Mouse (Mus musculus) liver, embryonic 13.5 days (tissue): ENCODE data around the gene Pomgnt2. TPM values are rescaled to one million over a fixed set of nuclear protein-coding genes. Genes with fewer than 3 reads are reported as not detected.
A peak's percentile ranks its signal among the peaks of the same experiment; 100 is the strongest.

Source experiments
- ATAC-seq: fragments of 200-750 bp; cut with Nextera tagmentation; 2 replicates; pipeline ENCODE4 v1.8.0; 2017; ENCODE audit warnings: low read depth, mild to moderate bottlenecking, moderate number of reproducible peaks, moderate library complexity
- DNase-seq: peaks from one replicate; pipeline ENCODE4 v3.0.0; 2022
- H3K27ac ChIP-seq: fragments of 300-500 bp; sonication (generic); 2 replicates; pipeline ENCODE4 v1.5.1; 2015; ENCODE audit warnings: moderate library complexity, mild to moderate bottlenecking, inconsistent platforms
- H3K27me3 ChIP-seq: fragments of 300-500 bp; sonication (generic); 2 replicates; pipeline ENCODE4 v1.6.1; 2015; ENCODE audit warnings: mild to moderate bottlenecking, inconsistent platforms
- H3K36me3 ChIP-seq: fragments of 300-500 bp; sonication (generic); 2 replicates; pipeline ENCODE4 v1.6.1; 2015; ENCODE audit warnings: mild to moderate bottlenecking, inconsistent platforms
- H3K4me1 ChIP-seq: fragments of 300-500 bp; sonication (generic); replicated peaks from 2 replicates; pipeline ENCODE4 v1.6.1; 2015; ENCODE audit warnings: inconsistent platforms
- H3K4me2 ChIP-seq: fragments of 300-500 bp; sonication (generic); 2 replicates; pipeline ENCODE4 v1.6.1; 2015; ENCODE audit warnings: inconsistent platforms, mild to moderate bottlenecking, moderate library complexity
- H3K4me3 ChIP-seq: fragments of 300-500 bp; sonication (generic); replicated peaks from 2 replicates; pipeline ENCODE4 v1.5.1; 2015; ENCODE audit warnings: mild to moderate bottlenecking, inconsistent platforms
- H3K9ac ChIP-seq: fragments of 300-500 bp; sonication (generic); 2 replicates; pipeline ENCODE4 v1.6.1; 2015; ENCODE audit warnings: mild to moderate bottlenecking, inconsistent platforms
- H3K9me3 ChIP-seq: fragments of 300-500 bp; sonication (generic); replicated peaks from 2 replicates; pipeline ENCODE4 v1.6.1; 2016; ENCODE audit warnings: inconsistent platforms
- WGBS: fragments of 180-500 bp; shearing (Covaris S2); methylation state at CpG from one replicate; pipeline ENCODE4 v1.1.7; 2015; ENCODE audit not compliant: insufficient replicate concordance; 5-methylcytosine and 5-hydroxymethylcytosine counted together
- polyA plus RNA-seq: library from polyadenylated mRNA; unstranded; fragments of >200 nt; fragmentation: Nextera tagmentation; extraction: Ambion mirVana; gene quantifications from 2 replicates; pipeline ENCODE4 v1.2.1, GENCODE M21; 2015

The Pomgnt2 gene
- polyA plus RNA-seq, 1 experiment from 2014 or later = 2.6 TPM

DNA sequence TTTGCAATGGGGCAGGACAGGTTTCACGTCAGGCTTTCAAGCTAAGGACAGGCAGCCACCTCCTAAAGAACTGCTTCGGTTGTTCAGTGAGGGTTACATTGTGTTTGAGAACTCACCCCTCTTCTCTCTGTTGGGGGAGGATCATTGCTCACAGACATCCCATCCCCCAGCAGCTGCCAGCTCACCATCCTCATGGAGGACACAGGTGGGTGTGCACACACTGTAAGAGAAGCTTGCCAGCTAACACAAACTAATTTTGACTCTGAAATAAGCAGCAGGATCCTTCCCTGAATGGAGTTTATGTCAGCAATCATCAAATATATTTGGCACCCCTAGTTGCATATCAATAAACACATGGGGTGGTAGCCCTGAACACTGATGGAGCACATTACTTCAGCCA is 15.9 kb upstream of the Pomgnt2 start:
- H3K27ac ChIP-seq = no peak overlapping the region
- ATAC-seq (no peak), DNase-seq (no peak)
- no peaks in the 10 kb centered on the region for H3K9me3 ChIP-seq
- no peak overlapping the region for H3K4me3 ChIP-seq
- H3K4me1 ChIP-seq = no peaks in the 10 kb centered on the region
- H3K4me2 ChIP-seq = no peak overlapping the region
- WGBS = 68% methylated on average over 2 of the region's 2 CpGs
- H3K36me3 ChIP-seq = no peaks in the 10 kb centered on the region
- H3K27me3 ChIP-seq = no peaks in the 10 kb centered on the region
- no peak overlapping the region for H3K9ac ChIP-seq

DNA sequence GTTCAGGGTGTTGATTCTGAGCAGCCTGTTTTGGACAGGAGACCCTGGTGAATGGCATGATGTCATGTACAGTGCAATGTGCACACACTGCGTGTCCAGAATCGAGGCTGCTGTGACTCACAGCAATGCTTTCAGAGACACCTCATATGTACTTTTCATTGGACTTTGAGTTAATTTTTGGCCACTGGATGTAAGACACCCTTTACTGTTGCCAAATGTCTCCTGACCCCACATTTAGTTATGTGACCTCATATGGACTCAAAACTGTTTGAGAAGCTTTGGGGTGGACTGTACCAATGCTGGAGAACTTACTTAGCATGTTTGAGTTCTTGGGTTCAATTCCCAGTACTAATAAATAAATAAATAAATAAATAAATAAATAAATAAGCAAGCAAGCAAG is 13.8 kb upstream of the Pomgnt2 start:
- H3K36me3 ChIP-seq = no peaks in the 10 kb centered on the region
- no peaks in the 10 kb centered on the region for H3K4me1 ChIP-seq
- no peak overlapping the region for H3K4me3 ChIP-seq
- no peak overlapping the region for H3K9ac ChIP-seq
- no peaks in the 10 kb centered on the region for H3K27me3 ChIP-seq
- H3K4me2 ChIP-seq = no peak overlapping the region
- no peak overlapping the region for H3K27ac ChIP-seq
- WGBS = 68% methylated on average over 2 of the region's 2 CpGs
- H3K9me3 ChIP-seq = no peaks in the 10 kb centered on the region
- DNase-seq = no peak
- ATAC-seq = no peak

DNA sequence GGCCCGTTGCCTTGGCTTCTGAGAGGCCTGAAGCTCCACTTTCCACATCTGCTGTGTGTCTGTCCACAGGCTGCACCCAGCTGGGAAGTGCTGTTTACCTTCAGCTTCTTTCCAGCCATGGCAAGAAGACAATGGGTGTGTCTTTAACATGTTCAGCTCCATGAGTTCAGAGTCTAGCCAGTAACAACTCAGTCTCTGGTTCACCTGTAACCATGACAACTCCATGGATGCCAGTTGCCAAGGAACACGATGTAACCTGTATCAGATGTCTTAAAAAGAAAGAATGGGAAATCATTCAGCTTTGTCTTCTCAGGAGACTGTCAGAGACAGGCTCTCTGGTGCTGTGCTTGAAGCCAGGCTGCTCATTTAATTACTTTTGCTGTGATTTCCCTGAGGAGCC is 12.0 kb upstream of the Pomgnt2 start:
- Histone ChIP-seq H3K27ac (no peak overlapping the region), H3K4me3 (no peak overlapping the region), H3K4me2 (no peak overlapping the region), H3K4me1 (no peaks in the 10 kb centered on the region), H3K9me3 (no peaks in the 10 kb centered on the region), H3K27me3 (no peaks in the 10 kb centered on the region), H3K9ac (no peak overlapping the region), H3K36me3 (no peaks in the 10 kb centered on the region)
- 35% methylated on average over 2 of the region's 2 CpGs for WGBS
- DNase-seq (no peak), ATAC-seq (no peak)

DNA sequence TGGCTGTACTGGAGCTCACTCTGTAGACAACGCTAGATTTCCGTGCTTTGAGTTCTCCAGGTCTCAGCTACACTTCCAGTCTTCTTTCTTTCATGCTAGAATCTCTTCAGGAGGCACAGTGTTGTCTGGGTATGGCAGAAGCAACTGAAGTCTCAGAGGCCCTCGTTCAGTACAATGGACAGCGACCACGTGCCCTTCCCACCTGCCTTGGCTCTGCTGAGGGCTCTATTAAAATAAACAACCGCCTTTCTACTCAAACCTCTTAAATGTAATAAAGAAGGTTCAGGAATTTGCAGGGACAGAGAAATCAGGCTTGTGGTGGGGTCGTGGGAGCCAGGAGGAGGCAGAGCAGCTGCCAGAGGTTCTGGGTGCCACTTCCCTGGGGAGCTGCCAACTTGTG is 9.7 kb upstream of the Pomgnt2 start:
- Histone ChIP-seq H3K27ac (no peak overlapping the region), H3K36me3 (no peaks in the 10 kb centered on the region), H3K4me3 (no peak overlapping the region), H3K9me3 (no peaks in the 10 kb centered on the region), H3K4me1 (no peaks in the 10 kb centered on the region), H3K27me3 (no peaks in the 10 kb centered on the region), H3K4me2 (no peak overlapping the region), H3K9ac (no peak overlapping the region)
- DNase-seq (no peak), ATAC-seq (no peak)
- WGBS = 7% methylated on average over 7 of the region's 7 CpGs

DNA sequence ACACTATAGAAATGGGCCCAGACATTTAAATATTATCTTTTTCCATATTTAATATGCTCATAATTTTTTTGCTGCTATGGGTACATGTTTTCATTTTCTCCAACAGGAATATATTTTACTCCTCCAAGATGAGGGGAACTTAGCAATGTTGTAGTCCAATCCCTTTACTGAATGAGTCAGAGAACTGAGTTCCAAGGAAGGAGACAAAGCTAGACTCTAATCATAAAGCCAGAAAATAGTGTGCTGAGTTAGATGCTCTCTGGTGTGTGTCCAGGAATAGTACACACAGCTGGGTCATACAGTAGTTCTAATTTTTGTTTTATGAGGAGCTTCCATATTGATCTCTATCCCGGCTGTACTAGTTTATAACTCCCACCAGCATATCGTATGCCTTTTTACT is 9.3 kb upstream of the Pomgnt2 start:
- no peak overlapping the region for H3K4me3 ChIP-seq
- no peak for DNase-seq
- WGBS = 66% methylated on average over 2 of the region's 2 CpGs
- H3K27me3 ChIP-seq = no peaks in the 10 kb centered on the region
- H3K36me3 ChIP-seq = no peaks in the 10 kb centered on the region
- no peak overlapping the region for H3K9ac ChIP-seq
- no peaks in the 10 kb centered on the region for H3K9me3 ChIP-seq
- no peak overlapping the region for H3K27ac ChIP-seq
- no peak overlapping the region for H3K4me2 ChIP-seq
- H3K4me1 ChIP-seq = no peaks in the 10 kb centered on the region
- ATAC-seq = no peak

DNA sequence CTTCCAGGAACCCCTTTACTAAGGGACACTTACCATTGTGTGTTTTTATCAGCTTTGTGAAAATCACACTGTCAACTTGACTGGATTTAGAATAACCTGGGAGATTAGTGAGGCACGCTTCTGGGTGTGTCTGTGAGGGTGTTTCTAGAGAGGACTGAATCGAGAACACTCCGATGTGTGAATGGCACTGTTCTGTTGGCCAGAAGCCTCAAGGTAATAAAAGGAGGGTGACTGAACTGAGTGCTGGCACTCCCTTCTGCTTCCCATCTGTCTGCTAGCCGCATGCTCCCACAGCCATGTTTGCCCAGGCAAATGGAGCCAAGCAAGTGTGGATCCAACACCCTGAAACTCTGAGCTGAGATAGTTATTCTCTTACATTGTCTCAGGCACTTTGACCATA is 1.1 kb upstream of the Pomgnt2 start:
- DNase-seq (no peak), ATAC-seq (no peak)
- 67% methylated on average over 4 of the region's 4 CpGs for WGBS
- no peak overlapping the region for H3K27ac ChIP-seq
- 0 out of 2 replicates have a peak, but pooled peaks cover 10% of the 10 kb centered on the region for H3K4me1 ChIP-seq
- H3K9ac ChIP-seq = no peak overlapping the region
- no peaks in the 10 kb centered on the region for H3K36me3 ChIP-seq
- H3K4me3 ChIP-seq = no peak overlapping the region
- H3K9me3 ChIP-seq = no peaks in the 10 kb centered on the region
- no peak overlapping the region for H3K4me2 ChIP-seq
- H3K27me3 ChIP-seq = peaks cover 20% of the 10 kb centered on the region

DNA sequence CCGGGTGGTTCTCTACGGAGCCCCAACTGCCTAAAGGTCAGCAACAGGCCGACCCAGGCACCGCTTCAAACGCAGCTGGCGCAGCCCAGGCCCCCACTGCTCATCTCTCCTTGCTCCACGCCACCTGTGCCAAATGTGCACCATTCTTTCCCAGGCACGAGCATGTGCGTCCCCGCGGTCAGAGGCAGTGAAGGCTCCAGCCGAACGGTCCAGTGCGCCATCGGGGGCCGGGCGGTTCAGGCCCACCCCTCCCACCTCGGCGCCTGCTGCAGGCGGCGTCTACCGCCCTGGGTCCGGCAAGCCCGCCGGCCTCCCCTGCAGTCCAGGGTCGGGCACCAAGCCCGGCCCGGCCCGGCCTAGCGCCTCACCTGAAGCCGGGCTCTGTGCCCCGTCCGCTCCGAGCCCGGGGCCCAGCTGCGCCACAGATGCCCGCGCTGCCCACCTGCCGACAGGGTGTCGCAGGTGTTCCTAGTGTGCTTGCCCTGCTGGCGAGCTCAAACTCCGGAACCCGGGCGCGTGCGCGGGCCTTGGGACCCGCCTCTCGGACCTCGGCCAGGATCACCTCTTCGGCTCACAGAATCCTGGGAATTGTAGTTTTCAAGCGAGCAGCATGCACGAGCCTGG is 1.3 kb downstream of the Pomgnt2 start:
- Histone ChIP-seq H3K9ac (peak overlapping the region; percentile 64), H3K27me3 (peaks cover 20% of the 10 kb centered on the region), H3K36me3 (no peaks in the 10 kb centered on the region), H3K27ac (no peak overlapping the region), H3K4me1 (0 out of 2 replicates have a peak, but pooled peaks cover 10% of the 10 kb centered on the region), H3K9me3 (no peaks in the 10 kb centered on the region), H3K4me3 (peak overlapping the region; percentile 65), H3K4me2 (peak overlapping the region; percentile 71)
- DNase-seq (peak; percentile 21), ATAC-seq (peak; percentile 62)
- under 1% methylated on average over 53 of the region's 53 CpGs for WGBS

DNA sequence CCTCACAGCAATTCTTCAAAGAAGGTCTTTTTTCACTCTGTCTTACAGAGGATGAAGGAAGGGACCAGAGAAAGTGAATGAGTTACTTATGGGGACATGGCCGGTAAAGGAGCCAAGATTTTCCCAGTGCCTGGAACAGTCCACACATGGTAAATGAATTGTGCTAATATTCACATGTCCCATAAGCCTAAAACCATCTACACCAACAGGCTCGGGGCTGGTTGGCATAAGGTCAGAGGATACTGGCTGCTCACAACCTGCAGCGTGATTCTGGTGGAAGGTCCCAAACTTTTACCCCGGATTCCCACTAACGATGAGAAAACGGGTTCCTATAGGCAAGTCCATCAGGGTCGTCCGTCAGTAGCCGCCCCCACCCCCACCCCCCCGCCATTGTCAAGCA is 1.8 kb downstream of the Pomgnt2 start:
- WGBS = 23% methylated on average over 10 of the region's 10 CpGs
- no peaks in the 10 kb centered on the region for H3K36me3 ChIP-seq
- peak overlapping the region; percentile 65 for H3K4me3 ChIP-seq
- H3K27ac ChIP-seq = no peak overlapping the region
- 0 out of 2 replicates have a peak, but pooled peaks cover 10% of the 10 kb centered on the region for H3K4me1 ChIP-seq
- ATAC-seq = no peak
- peak overlapping the region; percentile 64; the same call in 1 of the 2 replicates for H3K9ac ChIP-seq
- no peaks in the 10 kb centered on the region for H3K9me3 ChIP-seq
- H3K27me3 ChIP-seq = peaks cover 20% of the 10 kb centered on the region
- no peak for DNase-seq
- peak overlapping the region; percentile 71 for H3K4me2 ChIP-seq

DNA sequence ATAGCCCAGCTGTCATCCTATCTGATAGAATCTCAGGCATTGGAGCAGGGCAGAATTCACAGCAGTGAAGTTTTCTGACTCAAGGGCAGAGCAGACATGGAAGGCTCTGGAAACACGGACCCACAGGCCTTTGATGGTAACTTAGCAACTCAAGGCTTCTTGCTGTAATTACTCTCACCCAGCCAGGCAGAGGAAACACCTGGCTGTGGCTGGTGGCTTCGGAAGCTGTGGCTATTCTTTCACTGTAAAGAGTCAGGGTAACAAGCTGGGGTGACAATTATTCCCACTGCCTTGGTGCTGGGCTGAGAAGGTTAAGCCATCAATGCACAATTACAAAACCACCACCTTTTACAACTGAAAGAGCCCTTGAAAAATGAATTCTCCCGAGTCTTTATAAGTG is 3.9 kb downstream of the Pomgnt2 start:
- no peak overlapping the region for H3K4me2 ChIP-seq
- no peak overlapping the region for H3K27ac ChIP-seq
- 35% methylated on average over 3 of the region's 3 CpGs for WGBS
- H3K9me3 ChIP-seq = no peaks in the 10 kb centered on the region
- no peak for ATAC-seq
- no peaks in the 10 kb centered on the region for H3K36me3 ChIP-seq
- 0 out of 2 replicates have a peak, but pooled peaks cover 10% of the 10 kb centered on the region for H3K4me1 ChIP-seq
- H3K4me3 ChIP-seq = no peak overlapping the region
- no peak overlapping the region for H3K9ac ChIP-seq
- H3K27me3 ChIP-seq = peaks cover 20% of the 10 kb centered on the region
- no peak for DNase-seq

DNA sequence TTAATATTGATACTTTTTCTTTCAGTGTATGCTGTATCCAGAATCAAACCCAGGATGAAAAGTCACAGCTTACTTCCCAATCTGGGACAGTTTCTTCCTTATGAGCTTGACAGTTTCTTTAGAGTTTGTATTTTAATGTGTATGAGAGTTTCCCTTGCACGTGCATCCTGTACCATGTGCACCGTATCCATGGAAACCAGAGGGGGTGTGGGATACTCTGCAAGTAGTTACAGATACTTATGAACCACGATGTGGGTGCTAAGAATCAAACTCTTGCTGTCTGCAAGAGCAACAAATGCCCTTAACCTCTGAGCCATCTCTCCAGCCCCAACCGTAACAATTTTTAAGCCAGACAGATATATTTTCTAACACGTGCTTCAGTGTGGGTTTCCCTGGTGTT is 5.9 kb downstream of the Pomgnt2 start:
- 61% methylated on average over 5 of the region's 5 CpGs for WGBS
- Histone ChIP-seq H3K9me3 (no peaks in the 10 kb centered on the region), H3K27ac (no peak overlapping the region)

DNA sequence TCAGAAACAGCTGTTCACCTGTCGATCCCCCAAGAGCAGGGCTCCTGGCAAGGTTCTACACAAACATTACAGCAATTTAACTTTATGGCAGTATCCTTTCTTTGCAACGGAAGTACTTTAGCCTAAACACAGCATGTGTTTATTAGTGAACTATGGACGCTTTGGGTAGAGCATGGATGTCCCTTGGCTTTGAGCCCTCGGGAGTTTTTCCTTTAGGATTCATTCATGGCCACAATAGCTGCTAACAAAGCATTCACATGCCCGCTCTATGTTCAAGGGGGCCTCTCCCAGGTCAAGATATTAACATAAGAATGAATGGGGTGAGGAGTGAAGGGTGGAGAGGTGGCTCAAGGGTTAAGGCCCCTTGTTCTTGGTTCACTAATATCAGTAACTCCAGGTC is 7.4 kb downstream of the Pomgnt2 start:
- peaks cover 8% of the 10 kb centered on the region; the same call in 1 of the 2 replicates for H3K4me1 ChIP-seq
- no peak overlapping the region for H3K4me3 ChIP-seq
- ATAC-seq (no peak), DNase-seq (no peak)
- H3K9ac ChIP-seq = no peak overlapping the region
- H3K27ac ChIP-seq = no peak overlapping the region
- 67% methylated on average over 5 of the region's 5 CpGs for WGBS
- H3K4me2 ChIP-seq = no peak overlapping the region
- H3K9me3 ChIP-seq = no peaks in the 10 kb centered on the region
- no peaks in the 10 kb centered on the region for H3K36me3 ChIP-seq
- no peaks in the 10 kb centered on the region for H3K27me3 ChIP-seq

More for the DNA sequence above, 5.9 kb downstream of the Pomgnt2 start:
- no peak for DNase-seq
- Histone ChIP-seq H3K36me3 (no peaks in the 10 kb centered on the region), H3K9ac (no peak overlapping the region), H3K4me1 (0 out of 2 replicates have a peak, but pooled peaks cover 10% of the 10 kb centered on the region), H3K4me3 (no peak overlapping the region), H3K27me3 (peaks cover 12% of the 10 kb centered on the region), H3K4me2 (no peak overlapping the region)
- no peak for ATAC-seq

DNA sequence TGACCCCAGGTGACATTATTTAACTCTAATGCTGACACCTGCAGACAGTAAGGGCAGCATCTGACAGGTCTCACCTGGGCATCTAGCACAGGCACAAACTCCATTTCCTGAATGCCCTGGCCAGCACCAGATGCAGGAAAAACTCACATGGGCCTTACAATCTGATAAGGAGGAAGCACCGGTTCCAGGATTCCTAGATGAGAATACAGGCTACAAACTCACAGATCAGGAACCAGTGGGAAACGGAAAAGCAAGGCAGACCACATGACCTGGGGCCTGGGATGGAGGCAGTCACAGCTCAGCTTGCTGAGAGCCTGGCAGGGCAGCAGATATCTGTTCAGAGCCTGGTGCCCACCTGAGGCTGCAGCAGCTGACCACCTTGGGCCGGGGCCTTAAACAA is 8.0 kb downstream of the Pomgnt2 start:
- no peak overlapping the region for H3K4me2 ChIP-seq
- peaks cover 6% of the 10 kb centered on the region; the same call in 1 of the 2 replicates for H3K4me1 ChIP-seq
- DNase-seq = no peak
- H3K27me3 ChIP-seq = no peaks in the 10 kb centered on the region
- 60% methylated on average over 3 of the region's 3 CpGs for WGBS
- no peak overlapping the region for H3K27ac ChIP-seq
- no peak overlapping the region for H3K4me3 ChIP-seq
- no peak overlapping the region for H3K9ac ChIP-seq
- H3K36me3 ChIP-seq = no peaks in the 10 kb centered on the region
- H3K9me3 ChIP-seq = no peaks in the 10 kb centered on the region
- no peak for ATAC-seq
